Mouse (Mus musculus) myocyte (in vitro differentiated cells): ENCODE results near the gene Snrpa.

Experiments used
- CEBPB ChIP-seq: IDR thresholded peaks from 2 replicates; pipeline ENCODE4 v1.6.1; 2011; ENCODE audit warnings: mild to moderate bottlenecking, moderate library complexity; ENCODE audit not compliant: poor library complexity, insufficient read depth, severe bottlenecking
- E2F4 ChIP-seq: IDR thresholded peaks from one replicate; pipeline ENCODE4 v1.6.1; 2011; ENCODE audit warnings: mild to moderate bottlenecking, control low read depth, moderate library complexity; ENCODE audit not compliant: insufficient read depth
- MAX ChIP-seq: IDR thresholded peaks from one replicate; pipeline ENCODE4 v1.6.1; 2011; ENCODE audit warnings: low read depth, mild to moderate bottlenecking, control low read depth
- MYOD1 ChIP-seq, 3 experiments: IDR thresholded peaks; one replicate each; pipeline ENCODE4 v1.6.1; 2011; ENCODE audit warnings: control low read depth in 2 of 3, low read depth in 2 of 3, mild to moderate bottlenecking in 2 of 3, moderate library complexity in 1 of 3; ENCODE audit not compliant: insufficient read length in 2 of 3, control insufficient read depth in 1 of 3
- MYOG ChIP-seq, 3 experiments: IDR thresholded peaks; one replicate each; pipeline ENCODE4 v1.6.1; 2011; ENCODE audit warnings: control low read depth in 2 of 3, low read depth in 2 of 3, mild to moderate bottlenecking in 2 of 3; ENCODE audit not compliant: insufficient read length in 2 of 3, control insufficient read depth in 1 of 3, insufficient read depth in 1 of 3
- POLR2A ChIP-seq: IDR thresholded peaks from one replicate; pipeline ENCODE4 v1.6.1; 2011; ENCODE audit warnings: low read depth, mild to moderate bottlenecking, control low read depth, moderate library complexity; ENCODE audit not compliant: insufficient read length
- REST ChIP-seq: IDR thresholded peaks from one replicate; pipeline ENCODE4 v1.6.1; 2011; ENCODE audit warnings: mild to moderate bottlenecking, control low read depth, moderate library complexity; ENCODE audit not compliant: insufficient read depth, insufficient read length
- TCF12 ChIP-seq: IDR thresholded peaks from one replicate; pipeline ENCODE4 v1.6.1; 2011; ENCODE audit warnings: mild to moderate bottlenecking, control low read depth; ENCODE audit not compliant: poor library complexity, insufficient read depth, severe bottlenecking
- TCF3 ChIP-seq: IDR thresholded peaks from one replicate; pipeline ENCODE4 v1.6.1; 2011; ENCODE audit warnings: low read depth, control low read depth; ENCODE audit not compliant: insufficient read length
- USF1 ChIP-seq: IDR thresholded peaks from one replicate; pipeline ENCODE4 v1.6.1; 2011; ENCODE audit warnings: low read depth, mild to moderate bottlenecking, control low read depth, moderate library complexity

- no peak for TF ChIP-seq TCF12
- TF ChIP-seq USF1 = no peak
- TF ChIP-seq POLR2A = peak; percentile 65
- no peak for TF ChIP-seq CEBPB
- no peak for TF ChIP-seq MAX
- peak in 1 of 3 experiments; percentile 11 for TF ChIP-seq MYOD1 (IDR thresholded peaks at IDR 0.05; ENCODE audit: control insufficient read depth in 1 of 3, insufficient read length in 2 of 3, low read depth in 2 of 3)
- TF ChIP-seq REST = no peak
- TF ChIP-seq TCF3 = no peak
- no peak for TF ChIP-seq E2F4
- no peak for TF ChIP-seq MYOG (IDR thresholded peaks at IDR 0.05; ENCODE audit: control insufficient read depth in 1 of 3, insufficient read depth in 1 of 3, insufficient read length in 2 of 3, low read depth in 2 of 3)
Observed at GRCm38 (mm10) chr7:27166229-27166613, 29.9 kb downstream of the Snrpa start.
